Mouse (Mus musculus): ENCODE results near the gene Elk4.

The Elk4 gene

DNA sequence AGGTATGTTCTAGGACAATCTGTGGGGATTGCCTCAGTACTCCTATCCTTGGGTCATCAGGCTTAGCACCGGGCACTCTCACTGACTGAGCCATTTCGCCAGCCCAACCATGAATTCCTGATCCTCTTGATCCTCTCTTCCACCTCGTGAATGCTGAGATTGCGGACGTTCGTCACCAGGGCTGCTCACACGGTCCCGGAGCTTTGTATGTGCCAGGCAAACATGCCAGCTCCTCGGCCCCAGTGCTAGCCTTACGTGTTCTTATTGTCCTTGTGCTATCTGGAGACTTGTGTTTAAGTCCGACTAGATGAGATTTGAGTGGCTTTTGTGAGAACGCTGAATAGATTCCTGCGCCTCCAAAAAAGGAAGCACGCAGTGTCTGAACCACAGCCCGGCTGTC is 20.0 kb upstream of the Elk4 start:
- DNase-seq: no peak

DNA sequence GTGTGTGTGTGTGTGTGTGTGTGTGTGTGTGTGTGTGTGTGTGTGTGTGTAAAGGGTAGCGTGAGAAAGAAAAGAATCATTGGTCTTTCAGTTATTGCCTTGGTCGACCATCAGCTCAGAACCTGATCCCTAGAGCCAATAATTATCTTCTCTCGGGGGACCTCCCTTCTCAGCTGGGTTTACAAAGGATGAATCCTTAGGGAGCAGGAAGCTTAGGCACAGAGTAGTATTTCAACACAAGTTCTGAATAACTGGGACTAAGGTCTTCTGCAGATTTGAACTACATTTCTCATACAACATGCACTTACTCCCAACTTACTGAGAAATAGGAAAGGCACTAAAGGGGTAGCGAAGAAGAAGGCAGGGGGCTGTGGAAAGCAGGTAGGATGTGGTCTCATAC is 17.9 kb upstream of the Elk4 start:
- no peak for DNase-seq

DNA sequence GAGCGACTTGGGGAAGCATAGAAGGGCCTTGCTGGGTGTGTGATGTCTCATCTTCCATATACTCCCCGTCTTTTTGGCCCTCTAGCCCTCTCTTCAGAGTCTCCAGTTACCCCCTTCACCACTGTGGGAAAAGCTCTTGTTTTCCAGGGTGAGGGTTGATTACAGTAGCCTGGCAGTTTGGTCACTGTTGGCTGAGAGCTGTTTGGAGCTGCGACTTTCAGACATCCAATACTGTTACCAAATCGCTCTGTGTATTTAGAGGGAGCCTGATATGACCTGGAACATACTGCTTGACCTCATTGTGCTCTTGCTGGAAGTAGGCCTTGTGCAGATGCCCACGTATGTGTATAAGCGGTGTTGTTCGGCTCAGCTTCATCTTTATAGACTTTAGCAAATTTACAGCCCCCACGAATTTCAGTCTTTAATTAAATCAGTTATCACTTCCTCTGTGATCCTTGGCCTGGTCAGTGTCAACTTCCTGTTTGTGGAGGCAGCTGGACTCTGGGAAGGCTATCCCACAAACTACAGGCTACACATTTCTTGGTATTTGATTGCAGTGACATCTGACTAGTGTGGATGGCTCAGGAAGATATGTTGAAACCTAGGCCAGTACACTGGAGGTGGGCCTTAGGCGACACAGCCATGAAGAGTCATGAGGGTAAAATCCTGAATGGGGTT is 17.2 kb upstream of the Elk4 start:
- DNase-seq: no peak

DNA sequence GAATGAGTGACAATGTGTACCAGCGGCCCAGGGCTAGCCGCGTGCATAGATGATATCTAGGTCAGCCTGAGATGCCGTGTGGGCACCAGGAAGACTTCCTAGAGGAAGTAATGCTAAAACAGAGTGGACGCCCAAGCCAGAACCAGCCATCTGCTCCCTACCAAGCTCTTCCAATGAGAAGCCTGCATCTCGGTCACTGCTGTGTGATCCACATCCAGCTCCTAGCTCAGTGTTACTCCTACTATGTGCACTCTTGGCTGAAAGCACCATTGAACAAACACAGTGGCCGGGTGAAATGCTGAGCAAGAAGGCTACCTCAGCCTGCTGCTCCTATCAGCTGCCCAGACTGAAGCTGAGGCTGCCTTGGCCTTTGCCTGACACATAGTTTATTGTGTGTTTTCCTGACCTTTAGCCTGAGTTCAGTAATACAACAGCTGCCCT is 14.8 kb upstream of the Elk4 start:
- DNase-seq: no peak

DNA sequence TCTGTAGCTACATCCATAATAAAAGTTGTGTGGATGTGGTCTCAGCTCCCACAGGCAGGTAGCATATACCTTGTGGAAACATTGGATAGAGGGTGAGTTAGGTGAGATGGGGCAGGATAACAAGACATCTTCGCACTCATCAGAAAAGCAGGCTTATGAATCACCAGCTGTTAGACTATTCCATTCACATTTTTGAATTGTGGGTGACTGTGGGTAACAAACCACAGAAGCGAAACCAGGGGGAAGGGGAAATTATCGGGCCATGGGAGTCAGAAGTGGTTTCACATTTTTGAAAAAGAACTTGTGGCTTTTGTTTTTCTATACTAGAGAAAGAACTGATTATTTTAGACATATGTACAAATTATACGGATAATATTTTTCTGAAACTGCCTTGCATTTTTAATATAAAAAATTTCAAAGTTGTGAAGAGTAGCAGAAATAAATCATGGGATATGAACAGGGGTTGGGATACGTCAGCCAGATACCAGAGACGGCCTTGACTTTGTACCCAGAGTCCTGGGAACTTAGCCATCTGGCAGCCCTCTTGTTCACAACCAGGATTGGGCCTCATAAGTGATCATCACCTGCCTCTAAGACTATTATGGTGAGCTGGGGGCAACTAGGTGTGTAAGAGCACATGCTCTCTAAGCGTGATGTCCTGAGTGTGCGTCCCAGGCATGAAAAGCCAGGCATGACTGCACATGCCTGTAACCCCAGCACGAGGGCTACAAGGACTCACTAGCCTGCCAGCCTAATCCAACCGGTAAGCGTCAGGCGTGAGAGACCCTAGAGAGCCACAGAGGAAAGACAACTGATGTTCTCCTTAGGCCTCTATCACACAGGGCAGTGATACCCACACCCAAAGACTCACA is 14.0 kb upstream of the Elk4 start:
- DNase-seq: no peak

DNA sequence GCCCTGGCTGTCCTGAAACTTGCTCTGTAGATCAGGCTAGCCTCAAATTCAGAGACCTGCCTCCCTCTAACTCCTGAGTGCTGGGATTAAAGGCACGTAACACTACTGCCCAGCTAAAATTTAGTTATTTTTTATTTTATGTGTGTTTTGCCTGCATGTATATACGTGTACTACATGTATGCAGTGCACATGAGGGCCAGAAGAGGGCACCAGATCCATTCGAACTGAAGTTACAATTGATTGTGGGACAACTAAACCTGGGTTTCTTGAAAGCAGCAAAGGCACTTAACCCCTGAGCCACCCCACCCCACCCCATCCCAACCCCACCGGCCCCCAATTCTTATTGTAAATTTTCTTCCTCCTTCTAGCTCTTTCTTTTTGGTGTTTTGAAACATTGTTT is 12.3 kb upstream of the Elk4 start:
- peak; percentile 81 for DNase-seq

DNA sequence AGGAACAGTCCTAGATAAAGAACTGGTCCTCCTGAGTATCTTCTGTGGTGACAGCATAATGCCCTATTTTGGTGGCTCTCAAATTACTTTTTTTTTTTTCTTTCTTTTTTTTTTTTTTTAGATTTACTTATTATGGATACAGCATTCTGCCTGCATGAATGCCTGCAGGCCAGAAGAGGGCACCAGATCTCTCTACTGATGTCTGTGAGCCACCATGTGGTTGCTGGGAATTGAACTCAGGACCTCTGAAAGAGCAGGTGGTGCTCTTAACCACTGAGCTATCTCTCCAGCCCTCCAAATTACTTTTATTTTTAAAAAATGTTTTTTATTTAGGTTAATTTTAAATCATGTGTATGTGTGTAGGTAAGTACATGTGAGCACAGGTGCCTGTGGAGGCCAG is 6.9 kb upstream of the Elk4 start:
- no peak for DNase-seq

DNA sequence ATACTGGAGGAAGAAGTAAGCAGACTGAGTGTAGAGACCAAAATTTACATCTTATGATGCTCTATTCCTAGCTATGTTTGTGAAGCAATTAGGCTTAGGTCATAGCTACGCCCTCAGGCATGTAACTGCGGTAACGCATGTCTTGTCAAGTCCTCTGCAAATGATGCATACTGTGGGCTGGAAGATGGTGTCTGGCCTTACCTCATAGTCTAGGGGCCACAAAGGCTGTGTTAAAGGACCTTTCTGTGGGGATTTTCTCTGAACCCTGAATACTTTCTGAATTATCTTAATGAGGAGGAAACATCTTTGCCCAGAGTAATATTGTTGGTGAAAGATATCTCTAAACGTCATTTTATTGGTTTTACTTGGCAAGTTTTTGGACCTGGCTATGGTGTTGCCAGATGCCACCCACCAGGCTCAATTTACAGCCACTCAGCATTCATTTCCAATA is 5.5 kb upstream of the Elk4 start:
- no peak for DNase-seq

DNA sequence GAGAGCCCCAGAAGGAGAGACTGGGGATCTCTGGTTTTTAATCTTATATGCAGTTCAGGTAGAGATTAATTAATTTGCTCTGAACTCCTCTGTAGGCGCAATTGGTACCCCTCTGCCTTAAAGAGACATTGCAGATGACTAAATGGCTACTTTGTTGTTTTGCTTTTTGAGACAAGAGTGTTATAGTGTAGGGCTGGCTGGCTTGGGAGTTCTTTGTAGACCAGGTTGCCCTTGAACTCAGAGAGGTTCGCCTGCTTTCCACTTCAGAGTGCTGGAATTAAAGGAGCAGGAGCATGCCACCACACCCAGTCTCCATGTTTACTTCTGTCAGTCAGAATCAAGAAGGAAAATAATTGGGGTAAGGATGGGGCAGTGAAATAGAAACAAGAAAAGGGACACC is 4.3 kb upstream of the Elk4 start:
- DNase-seq: no peak

DNA sequence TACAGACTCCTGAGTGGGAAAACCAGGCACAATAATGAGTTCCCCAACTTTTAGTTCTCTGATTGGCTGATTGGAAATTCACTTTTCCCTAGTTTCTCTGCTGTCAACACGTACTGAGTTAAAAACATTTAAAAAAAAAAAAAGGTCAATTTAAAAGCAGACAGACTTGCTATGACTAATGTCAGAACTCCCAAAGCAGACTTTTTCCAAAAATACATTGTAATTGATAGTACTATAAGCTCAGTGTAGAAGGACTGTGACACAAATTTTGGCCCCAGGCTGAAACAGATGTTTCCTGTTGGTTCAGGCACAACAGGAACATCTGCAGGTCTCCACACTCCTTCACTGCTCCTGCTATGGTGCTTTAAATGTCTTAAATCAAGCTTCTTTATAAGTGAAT is 3.6 kb upstream of the Elk4 start:
- DNase-seq: no peak

DNA sequence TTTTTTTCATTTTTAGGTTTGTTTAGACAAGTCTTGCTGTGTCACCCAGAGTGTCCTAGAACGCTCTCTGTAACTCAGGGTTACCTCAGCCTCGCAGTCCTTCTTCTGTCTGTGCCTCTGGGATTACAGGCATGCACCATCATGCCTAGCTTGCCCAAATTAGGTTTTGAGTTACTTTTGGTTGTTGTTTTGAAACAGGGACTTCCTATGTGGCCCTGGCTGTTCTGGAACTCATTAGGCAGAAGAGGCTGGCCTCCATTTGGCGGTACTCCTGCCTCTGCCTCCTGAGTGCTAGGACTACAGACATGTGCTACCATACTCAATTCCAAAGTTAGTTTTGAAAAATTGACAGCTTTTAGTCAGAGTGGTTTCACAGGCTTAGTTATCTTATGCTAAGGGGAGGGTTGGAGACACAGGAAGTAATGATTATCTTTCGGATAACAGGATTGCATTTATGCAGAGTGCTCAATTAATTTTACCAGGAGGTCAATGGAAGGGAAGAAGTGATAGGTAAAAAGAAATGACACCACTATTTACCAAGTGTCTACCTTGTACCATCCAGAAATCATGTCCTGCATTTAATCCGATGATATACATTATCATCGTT is 2.7 kb upstream of the Elk4 start:
- DNase-seq: no peak

DNA sequence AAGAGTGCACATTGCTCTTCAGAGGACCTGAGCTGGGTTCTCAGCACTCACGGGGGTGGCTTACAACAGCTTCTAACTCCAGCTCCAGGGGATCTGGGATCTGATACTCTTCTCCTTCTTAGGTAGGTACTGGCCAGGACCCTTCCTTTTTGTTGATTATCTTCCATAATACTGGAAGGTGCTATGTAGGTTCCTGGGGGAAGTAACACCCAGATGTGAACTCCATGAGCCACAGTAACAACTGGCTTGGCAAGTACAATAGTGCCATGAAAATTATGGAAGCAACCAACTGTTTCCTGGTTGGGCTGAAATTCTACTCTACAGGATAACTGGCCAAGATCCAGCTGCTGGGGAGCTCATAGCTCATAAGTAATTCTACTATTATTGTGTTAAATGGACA is 1.9 kb upstream of the Elk4 start:
- DNase-seq: no peak

DNA sequence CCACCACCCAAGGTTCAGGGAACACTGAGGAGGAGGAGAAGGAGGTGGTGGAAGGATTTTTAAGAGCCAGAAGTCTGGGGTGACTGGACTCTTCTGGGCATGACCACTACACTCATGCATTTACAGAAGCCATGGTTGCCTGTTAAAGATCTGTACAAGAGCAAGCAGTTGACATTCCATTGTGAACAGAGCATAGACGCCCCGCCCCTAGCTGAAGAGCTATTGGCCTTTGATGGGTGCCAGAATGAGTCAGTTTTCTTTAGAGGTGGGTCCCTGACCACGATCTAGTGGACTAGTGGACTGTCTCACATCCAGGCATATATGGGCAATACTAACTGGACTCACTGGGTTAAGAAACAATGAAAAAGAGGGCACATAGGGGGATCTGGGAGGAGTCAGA is 1.4 kb upstream of the Elk4 start:
- peak; percentile 43 for DNase-seq

DNA sequence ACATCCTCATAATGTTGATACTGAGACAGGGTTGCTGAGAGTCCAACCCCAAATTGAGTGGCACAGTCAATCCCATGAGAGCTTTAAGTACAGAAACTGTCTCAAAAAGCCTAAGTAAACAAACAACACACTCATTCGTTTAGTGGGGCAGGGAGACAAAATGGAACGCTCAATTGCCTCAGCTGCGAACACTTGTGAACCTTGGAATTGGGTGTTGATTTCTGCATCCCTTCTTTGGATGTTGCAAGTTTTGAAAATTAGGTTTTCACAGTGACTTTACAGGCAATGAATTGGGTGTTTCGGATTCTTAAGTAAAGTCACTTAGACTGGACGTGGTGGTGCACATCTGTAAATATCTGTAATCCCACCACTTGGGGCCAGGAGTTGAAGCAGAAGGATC is 686 bp upstream of the Elk4 start:
- no peak for DNase-seq

DNA sequence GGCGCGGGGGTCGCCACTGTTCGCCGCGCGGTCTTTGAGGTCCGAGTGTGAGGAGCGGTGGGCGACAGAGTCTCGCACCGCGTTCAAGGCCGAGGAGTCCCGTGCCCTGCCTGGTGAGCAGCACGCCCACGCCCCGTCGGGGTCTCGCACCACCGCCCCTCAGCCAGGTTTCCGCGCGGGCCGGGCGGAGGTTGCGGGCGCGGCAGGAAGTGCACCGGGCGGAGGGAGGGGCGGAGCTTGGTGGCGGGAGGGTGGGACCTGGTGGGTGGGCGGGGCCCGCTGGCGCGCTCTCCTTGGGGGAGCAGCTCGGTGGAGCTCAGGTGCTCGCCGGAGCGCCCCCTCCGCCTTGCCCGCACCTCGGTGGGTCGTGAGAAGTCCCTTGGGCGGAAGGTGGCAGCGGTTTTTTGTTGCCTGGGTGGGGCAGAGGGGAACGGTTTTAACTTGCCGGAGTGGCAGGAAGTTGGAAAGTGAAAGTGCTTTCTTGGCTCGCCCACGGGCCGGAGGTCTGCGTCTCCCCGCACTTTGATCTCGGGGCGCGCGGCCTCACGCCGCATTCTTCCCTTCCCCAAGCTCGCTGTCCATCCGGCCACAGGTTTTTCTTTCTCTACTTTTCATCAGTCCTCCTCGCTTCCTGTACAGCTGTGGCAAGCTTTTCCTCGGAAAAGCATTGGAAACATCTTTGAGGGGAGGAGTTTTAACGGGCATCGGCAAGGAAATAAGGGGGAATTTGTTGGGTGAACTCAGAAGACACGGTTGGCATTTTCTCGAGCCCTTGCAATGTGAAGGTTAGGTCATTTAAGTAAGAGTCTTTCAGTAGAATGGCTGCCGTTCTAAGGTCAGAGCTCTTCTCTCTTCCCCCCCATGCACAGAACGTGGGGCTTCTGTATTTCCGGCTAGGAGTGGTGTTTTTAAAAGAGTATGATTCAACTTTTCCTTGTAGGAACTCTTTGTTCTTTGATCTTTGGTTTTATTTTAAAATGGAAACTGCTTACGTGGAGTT is 721 bp downstream of the Elk4 start:
- DNase-seq: peak; percentile 87

DNA sequence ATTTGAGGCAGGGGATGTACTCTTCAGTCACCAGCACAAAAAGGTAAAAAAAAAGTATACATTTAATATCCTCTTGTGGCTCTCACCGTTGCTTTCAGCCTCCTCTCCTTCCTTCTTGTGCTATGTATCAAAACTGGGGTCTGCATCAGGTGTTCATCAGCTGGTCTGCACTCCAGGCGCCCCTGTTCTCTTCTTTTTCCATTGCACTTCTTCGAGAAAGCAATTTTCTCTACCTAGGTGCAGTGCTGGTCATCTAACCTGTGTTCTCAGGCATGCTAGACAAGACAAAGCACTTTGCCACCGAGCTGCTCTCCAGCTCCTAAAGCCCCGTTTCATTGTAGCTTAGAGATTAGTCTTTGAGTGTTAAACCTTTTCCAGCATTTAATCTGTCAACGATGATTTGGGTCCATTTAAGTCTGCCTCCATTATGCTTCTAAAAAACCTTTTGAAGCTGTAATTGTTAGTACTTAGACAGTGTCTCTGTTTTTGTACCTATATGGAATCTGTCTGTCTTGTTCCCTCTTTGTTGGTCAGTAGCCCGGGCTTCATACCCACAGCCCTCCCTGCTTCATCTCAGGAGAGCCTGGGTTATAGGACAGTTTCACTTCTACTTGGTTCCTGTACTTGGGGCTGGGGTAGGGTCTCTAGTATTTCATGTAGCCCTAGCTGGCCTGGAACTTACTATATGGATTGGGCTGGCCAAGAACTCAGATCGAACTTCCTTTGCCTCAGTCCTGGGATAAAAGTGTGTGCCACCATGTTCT is 1.7 kb downstream of the Elk4 start:
- no peak for DNase-seq

DNA sequence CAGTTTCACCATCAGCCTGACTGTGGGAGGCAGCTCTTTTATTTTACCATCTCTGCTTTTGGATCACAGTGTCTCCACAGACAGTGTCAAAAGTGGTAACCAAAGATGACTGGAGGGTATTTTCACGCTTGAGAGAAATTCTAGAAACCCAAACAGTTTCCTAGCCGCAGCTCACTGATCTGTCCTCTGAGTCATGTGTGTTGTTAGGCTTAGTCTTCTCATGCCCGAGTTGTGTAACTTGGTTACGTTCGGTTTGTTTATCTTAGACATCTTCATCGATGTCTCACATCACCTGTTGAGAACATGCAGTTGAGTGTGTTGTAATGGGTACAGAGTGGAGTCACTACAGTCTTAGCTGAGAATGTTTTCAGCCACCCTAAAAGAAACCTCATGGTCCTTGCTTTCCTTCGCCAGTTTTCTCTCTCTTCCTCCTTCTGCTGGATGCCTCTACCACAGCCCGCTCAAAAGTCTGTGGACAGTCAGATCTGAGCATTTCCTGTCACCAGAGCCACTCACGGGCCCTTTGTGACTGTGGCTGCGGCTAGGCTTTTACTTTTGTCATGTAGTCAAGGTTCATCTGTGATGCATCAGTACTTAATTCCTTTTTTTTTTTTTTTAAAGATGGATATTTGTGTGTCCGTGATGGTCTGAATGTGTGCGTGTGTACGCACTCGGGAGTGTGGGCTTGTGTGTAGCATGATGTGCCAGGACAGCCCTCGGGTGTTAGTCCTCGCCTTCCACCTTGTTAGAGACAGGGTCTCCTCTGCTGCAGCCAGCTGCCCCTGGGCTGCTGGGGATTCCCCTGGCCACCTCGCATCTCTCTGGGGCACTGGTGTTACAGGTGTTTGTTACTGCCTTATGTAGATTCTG is 3.5 kb downstream of the Elk4 start:
- no peak for DNase-seq

DNA sequence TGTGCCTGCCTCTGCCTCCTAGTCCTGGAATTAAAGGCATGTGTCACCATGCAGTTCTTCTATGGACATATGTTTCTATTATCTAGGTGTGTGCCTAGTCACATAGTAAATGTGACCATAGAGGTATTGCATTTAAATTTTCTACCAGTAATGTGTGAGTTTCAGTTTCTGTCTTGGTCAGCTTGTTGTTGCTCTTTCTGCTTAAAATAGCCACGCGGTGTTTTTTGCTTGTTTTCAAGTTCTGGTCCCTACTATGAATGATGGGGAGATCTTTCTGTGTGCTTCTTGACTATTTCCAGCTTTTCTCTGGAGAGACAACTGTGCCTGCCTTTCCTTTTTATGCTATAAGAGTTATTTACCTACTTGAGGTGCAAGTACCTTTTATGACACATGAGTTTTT is 4.4 kb downstream of the Elk4 start:
- no peak for DNase-seq

DNA sequence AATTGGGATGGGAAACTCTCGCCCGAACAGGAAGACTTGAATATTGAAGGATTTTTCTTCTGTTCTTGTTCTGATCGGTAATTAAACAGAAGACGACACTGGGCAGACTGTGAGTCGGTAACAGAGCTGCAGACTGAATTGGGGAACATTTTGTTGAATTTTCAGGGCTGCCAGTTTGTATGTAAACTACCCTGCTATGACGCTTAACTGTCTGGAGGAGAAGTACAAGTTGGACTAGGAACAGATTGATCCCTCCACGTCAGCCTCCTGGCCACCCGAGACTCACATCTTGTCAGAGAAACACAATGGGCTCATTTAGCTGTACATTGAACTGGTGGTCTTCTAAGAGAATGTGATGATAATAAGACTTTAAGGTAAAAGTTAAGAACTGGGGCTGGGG is 5.5 kb downstream of the Elk4 start:
- no peak for DNase-seq

DNA sequence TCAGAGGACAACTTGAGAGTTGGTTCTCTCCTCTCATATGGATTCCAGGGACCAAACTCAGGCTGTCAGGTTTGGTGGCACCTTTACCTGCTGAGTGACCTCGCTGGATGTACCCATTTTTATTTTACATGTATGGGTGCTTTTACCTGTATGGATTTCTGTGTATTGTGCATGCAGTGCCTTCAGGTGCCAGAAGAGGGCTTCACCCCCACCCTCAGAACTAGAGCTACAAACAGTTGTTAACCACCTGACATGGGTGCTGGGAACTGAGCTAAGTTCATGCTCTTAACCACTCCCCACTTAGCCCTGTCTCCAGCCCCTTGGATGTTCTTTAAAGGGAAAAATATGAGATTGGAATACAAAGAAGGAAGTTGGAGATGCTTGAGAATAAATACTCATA is 7.4 kb downstream of the Elk4 start:
- DNase-seq: no peak

DNA sequence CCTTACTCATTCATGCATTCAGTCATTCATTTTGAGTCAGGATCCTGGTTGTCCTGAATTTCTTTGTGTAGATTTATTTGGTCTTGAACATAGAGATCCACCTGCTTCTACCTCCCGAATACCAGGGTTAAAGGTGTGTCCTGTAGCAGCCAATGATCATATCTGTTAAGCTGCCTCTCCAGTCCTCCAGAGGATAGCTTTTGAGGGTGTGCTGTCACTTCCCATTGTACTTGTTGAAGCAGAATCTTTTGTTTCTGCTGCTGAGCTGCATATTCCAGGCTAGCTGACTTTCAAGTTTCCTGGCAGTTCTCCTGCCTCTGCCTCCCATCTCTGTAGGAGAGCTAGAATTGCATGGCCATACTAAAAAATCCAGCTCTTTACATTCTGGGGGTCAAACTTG is 9.3 kb downstream of the Elk4 start:
- no peak for DNase-seq
